Mouse (Mus musculus) lung, adult 2 months (tissue): Measurements from ENCODE around the gene Cdkn1b. TPM values are rescaled to one million over a fixed set of nuclear protein-coding genes. Genes with fewer than 3 reads are reported as not detected.

Source experiments
- DNase-seq: peaks from one replicate; pipeline ENCODE4 v3.0.0; 2022
- H3K4me1 ChIP-seq: fragments of 200-500 bp; 2 replicates; pipeline ENCODE4 v1.6.1; 2011; ENCODE audit warnings: low read length; ENCODE audit not compliant: control insufficient read depth, insufficient read depth
- H3K4me3 ChIP-seq: fragments of 200-500 bp; replicated peaks from 2 replicates; pipeline ENCODE3; 2011; ENCODE audit warnings: low read depth, mild to moderate bottlenecking, control low read depth, low read length; ENCODE audit errors: extremely low read depth
- CTCF ChIP-seq: fragments of 200-500 bp; IDR thresholded peaks from 2 replicates; pipeline ENCODE4 v1.5.1; 2011; ENCODE audit warnings: mild to moderate bottlenecking, low read length, control low read depth; ENCODE audit not compliant: insufficient read depth
- POLR2A ChIP-seq: fragments of 200-500 bp; IDR thresholded peaks from 2 replicates; pipeline ENCODE4 v1.6.1; 2011; ENCODE audit warnings: low read depth, mild to moderate bottlenecking, control low read depth, low read length, borderline replicate concordance; ENCODE audit errors: extremely low read depth
- WGBS: fragments of 180-500 bp; shearing (Covaris S2); methylation state at CpG from one replicate; pipeline ENCODE4 v1.1.7; 2018; 5-methylcytosine and 5-hydroxymethylcytosine counted together
- polyA plus RNA-seq: library from polyadenylated mRNA; depleted of rRNA; stranded (reverse); fragments of >200 nt; gene quantifications from 2 replicates; pipeline ENCODE4 v1.2.3, GENCODE M21; 2012

The Cdkn1b gene
- polyA plus RNA-seq, 1 experiment = 26.9 TPM

- DNase-seq = no peak
- no peaks in the 10 kb centered on the region for H3K4me1 ChIP-seq
- WGBS = 100% methylated on average over 2 of the region's 2 CpGs
- H3K4me3 ChIP-seq = no peak overlapping the region
- TF ChIP-seq POLR2A = no peak
- TF ChIP-seq CTCF = no peak
These were observed 34.7 kb upstream of the Cdkn1b start for GRCm38 (mm10) chr6:134885515-134885914.

GRCm38 (mm10) chr6:134886475-134886874 lies 33.7 kb upstream of the Cdkn1b start:
- TF ChIP-seq CTCF (no peak), POLR2A (no peak)
- no peak overlapping the region for H3K4me3 ChIP-seq
- 90% methylated on average over 8 of the region's 8 CpGs for WGBS
- no peak for DNase-seq
- H3K4me1 ChIP-seq = no peaks in the 10 kb centered on the region

GRCm38 (mm10) chr6:134887008-134887407 lies 33.2 kb upstream of the Cdkn1b start:
- no peak overlapping the region for H3K4me3 ChIP-seq
- TF ChIP-seq POLR2A (no peak), CTCF (no peak)
- WGBS = 66% methylated on average over 5 of the region's 5 CpGs
- no peaks in the 10 kb centered on the region for H3K4me1 ChIP-seq
- no peak for DNase-seq

GRCm38 (mm10) chr6:134887711-134888449 lies 32.3 kb upstream of the Cdkn1b start:
- TF ChIP-seq CTCF (no peak), POLR2A (no peak)
- no peaks in the 10 kb centered on the region for H3K4me1 ChIP-seq
- DNase-seq = no peak
- no peak overlapping the region for H3K4me3 ChIP-seq
- WGBS = 24% methylated on average over 10 of the region's 10 CpGs

GRCm38 (mm10) chr6:134888563-134889017 lies 31.6 kb upstream of the Cdkn1b start:
- DNase-seq = no peak
- 15% methylated on average over 4 of the region's 4 CpGs for WGBS
- no peak for TF ChIP-seq POLR2A
- TF ChIP-seq CTCF = no peak

GRCm38 (mm10) chr6:134889763-134890162 lies 30.4 kb upstream of the Cdkn1b start:
- WGBS = 76% methylated on average over 1 of the region's 1 CpGs
- TF ChIP-seq POLR2A = no peak
- no peak for TF ChIP-seq CTCF
- DNase-seq = no peak
- no peak overlapping the region for H3K4me3 ChIP-seq
- H3K4me1 ChIP-seq = no peaks in the 10 kb centered on the region

More at GRCm38 (mm10) chr6:134888563-134889017, 31.6 kb upstream of the Cdkn1b start:
- no peak overlapping the region for H3K4me3 ChIP-seq
- H3K4me1 ChIP-seq = no peaks in the 10 kb centered on the region

- Histone ChIP-seq H3K4me3 (no peak overlapping the region), H3K4me1 (no peaks in the 10 kb centered on the region)
- DNase-seq = no peak
- TF ChIP-seq CTCF (no peak), POLR2A (no peak)
- WGBS = 75% methylated on average over 7 of the region's 7 CpGs
These were observed 29.8 kb upstream of the Cdkn1b start for GRCm38 (mm10) chr6:134890436-134890835.

GRCm38 (mm10) chr6:134896570-134897436 lies 23.4 kb upstream of the Cdkn1b start:
- no peak overlapping the region for H3K4me3 ChIP-seq
- peak; percentile 15 for DNase-seq
- WGBS = 33% methylated on average over 15 of the region's 15 CpGs
- H3K4me1 ChIP-seq = no peaks in the 10 kb centered on the region
- TF ChIP-seq POLR2A (no peak), CTCF (no peak)

GRCm38 (mm10) chr6:134897443-134898094 lies 22.6 kb upstream of the Cdkn1b start:
- WGBS = under 1% methylated on average over 38 of the region's 38 CpGs
- H3K4me3 ChIP-seq = peak overlapping the region; percentile 94
- peak; percentile 98 for DNase-seq
- TF ChIP-seq CTCF = no peak
- TF ChIP-seq POLR2A = peak; percentile 96; the same call in 1 of the 2 replicates
- no peaks in the 10 kb centered on the region for H3K4me1 ChIP-seq
